Mouse (Mus musculus): ENCODE measurements around the gene Dlgap4. TPM values are rescaled to one million over a fixed set of nuclear protein-coding genes. Genes with fewer than 3 reads are reported as not detected.

Dlgap4 gene
- polyA plus RNA-seq, 1 experiment from 2014 or later = 50.0 TPM

DNA sequence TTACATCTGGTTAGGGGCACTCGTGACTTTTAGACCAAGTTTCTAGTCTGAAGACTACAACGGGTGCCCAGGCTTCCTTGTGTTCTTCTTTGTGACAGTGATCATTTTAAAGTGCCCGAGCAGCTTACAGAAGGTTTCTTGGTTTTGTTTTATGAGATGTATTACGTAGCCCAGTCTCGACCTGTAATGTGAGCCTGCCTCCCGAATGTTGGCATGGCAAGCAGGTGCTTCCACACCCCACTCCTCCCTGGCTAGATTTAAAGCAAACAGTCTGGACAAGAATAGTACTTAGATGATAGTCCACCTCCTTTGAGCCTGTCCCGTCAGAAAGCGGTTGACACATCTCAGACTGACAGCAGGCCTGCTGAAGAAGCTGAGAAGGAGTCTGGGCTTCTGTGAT lies 152.1 kb downstream of the Dlgap4 start:
- no peak overlapping the region for H3K4me2 ChIP-seq
- no peaks in the 10 kb centered on the region for H3K9me3 ChIP-seq (ENCODE audit: control insufficient read depth, low read length)
- DNase-seq (ENCODE audit: low spot score) (no peak), ATAC-seq (replicated peaks; ENCODE audit: low FRiP score) (no peak)
- H3K27me3 ChIP-seq (replicated peaks; ENCODE audit: control insufficient read depth, insufficient read depth, low read length) = no peaks in the 10 kb centered on the region
- H3K4me3 ChIP-seq (ENCODE audit: low read depth, low read length) = no peak overlapping the region
- H3K27ac ChIP-seq (ENCODE audit: low read depth, low read length) = no peak overlapping the region
- peaks cover 13% of the 10 kb centered on the region; the same call in 1 of the 2 replicates for H3K36me3 ChIP-seq (ENCODE audit: control insufficient read depth, insufficient read depth, low read length)
- H3K9ac ChIP-seq (ENCODE audit: low read depth, low read length) = no peak overlapping the region
- WGBS = 83% methylated on average over 8 of the region's 8 CpGs
- no peaks in the 10 kb centered on the region for H3K4me1 ChIP-seq (replicated peaks; ENCODE audit: control insufficient read depth, insufficient read depth, low read length)

DNA sequence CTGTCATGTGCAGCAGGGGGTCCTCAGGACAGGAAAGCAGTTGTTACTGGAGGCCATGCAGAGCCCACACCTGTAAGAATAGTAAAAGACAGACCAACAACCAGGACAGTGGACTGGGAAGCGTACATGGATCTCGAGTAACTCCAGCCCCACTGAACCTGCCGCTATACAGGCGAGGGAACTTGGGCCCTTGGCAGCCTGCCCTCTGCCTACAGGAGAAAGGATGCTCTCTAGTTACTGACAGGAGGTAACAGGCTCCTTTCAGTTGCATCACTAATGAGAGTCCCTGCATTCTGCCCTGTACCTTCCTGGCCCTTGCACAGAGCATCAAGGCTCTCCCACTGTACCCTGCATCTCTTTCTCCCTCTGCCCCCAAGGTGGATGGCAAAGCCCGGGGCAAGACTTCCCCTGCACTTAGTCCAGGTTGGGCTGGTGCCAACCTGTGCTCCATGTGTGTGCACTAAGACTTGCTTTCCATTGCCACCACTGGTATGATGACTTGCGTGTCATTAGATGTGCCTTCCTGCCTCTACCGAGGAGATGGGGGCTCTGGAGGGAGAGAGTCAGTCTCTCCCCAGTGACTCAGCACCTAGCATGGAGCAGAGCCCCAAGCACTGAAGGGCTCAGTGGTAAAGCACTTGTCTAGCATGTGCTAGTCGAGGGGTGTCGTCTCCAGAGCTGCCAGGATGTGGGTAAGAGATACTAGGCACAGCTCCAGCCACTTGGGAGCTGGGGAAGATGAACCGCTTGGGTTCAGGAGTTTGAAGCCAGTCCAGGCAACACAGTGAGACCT lies 152.9 kb downstream of the Dlgap4 start:
- H3K9me3 ChIP-seq (ENCODE audit: control insufficient read depth, low read length) = no peaks in the 10 kb centered on the region
- peak; percentile 58; the same call in 1 of the 2 replicates for ATAC-seq (replicated peaks; ENCODE audit: low FRiP score)
- WGBS = 68% methylated on average over 10 of the region's 10 CpGs
- no peak overlapping the region for H3K4me2 ChIP-seq
- no peak overlapping the region for H3K27ac ChIP-seq (ENCODE audit: low read depth, low read length)
- H3K27me3 ChIP-seq (replicated peaks; ENCODE audit: control insufficient read depth, insufficient read depth, low read length) = no peaks in the 10 kb centered on the region
- H3K9ac ChIP-seq (ENCODE audit: low read depth, low read length) = no peak overlapping the region
- DNase-seq (ENCODE audit: low spot score) = no peak
- H3K4me1 ChIP-seq (replicated peaks; ENCODE audit: control insufficient read depth, insufficient read depth, low read length) = no peaks in the 10 kb centered on the region
- peaks cover 13% of the 10 kb centered on the region; the same call in 1 of the 2 replicates for H3K36me3 ChIP-seq (ENCODE audit: control insufficient read depth, insufficient read depth, low read length)
- H3K4me3 ChIP-seq (ENCODE audit: low read depth, low read length) = no peak overlapping the region

DNA sequence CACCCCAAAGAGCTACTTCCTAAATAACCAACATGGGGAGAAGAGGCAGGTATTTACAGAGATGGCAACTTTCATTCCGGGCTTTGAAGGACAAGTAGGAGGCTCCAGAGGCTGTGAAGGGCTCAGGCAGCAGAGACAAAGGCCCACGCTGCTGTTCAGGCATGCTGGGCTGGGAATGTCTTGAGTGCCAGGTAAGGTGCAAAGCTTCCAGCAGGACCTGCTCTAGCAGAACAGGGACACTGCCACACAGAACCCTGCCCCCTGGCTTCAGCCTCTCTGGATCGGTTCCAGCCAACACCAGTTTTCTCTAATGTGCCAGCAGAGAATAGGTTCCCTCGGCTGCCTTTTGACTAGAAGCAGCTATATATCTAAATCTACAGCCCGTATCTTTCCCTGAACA lies 153.6 kb downstream of the Dlgap4 start:
- peaks cover 8% of the 10 kb centered on the region; the same call in 1 of the 2 replicates for H3K36me3 ChIP-seq (ENCODE audit: control insufficient read depth, insufficient read depth, low read length)
- no peak overlapping the region for H3K4me3 ChIP-seq (ENCODE audit: low read depth, low read length)
- no peak for ATAC-seq (replicated peaks; ENCODE audit: low FRiP score)
- H3K4me2 ChIP-seq = no peak overlapping the region
- H3K27ac ChIP-seq (ENCODE audit: low read depth, low read length) = no peak overlapping the region
- H3K9ac ChIP-seq (ENCODE audit: low read depth, low read length) = no peak overlapping the region
- DNase-seq (ENCODE audit: low spot score) = no peak
- 80% methylated on average over 5 of the region's 5 CpGs for WGBS
- H3K27me3 ChIP-seq (replicated peaks; ENCODE audit: control insufficient read depth, insufficient read depth, low read length) = no peaks in the 10 kb centered on the region
- H3K4me1 ChIP-seq (replicated peaks; ENCODE audit: control insufficient read depth, insufficient read depth, low read length) = no peaks in the 10 kb centered on the region
- no peaks in the 10 kb centered on the region for H3K9me3 ChIP-seq (ENCODE audit: control insufficient read depth, low read length)

DNA sequence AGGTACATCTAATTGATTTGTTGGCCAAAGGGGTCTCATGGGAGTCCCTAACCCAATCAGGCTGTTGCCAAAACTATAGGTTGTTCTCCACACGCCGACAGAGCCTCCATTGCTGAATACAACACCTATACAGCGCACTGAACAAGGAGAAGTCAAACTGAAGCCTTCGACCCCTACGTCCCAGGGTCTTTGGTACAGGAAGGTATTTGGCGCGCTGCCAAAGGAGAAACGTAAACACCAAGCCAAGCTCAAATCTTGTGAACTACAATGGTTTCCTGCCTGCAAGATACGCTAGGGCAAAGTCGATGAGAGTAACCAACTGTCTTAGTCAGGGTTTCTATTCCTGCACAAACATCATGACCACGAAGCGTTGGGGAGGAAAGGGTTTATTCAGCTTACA lies 155.8 kb downstream of the Dlgap4 start:
- Histone ChIP-seq H3K4me2 (no peak overlapping the region), H3K9ac (ENCODE audit: low read depth, low read length) (no peak overlapping the region), H3K4me3 (ENCODE audit: low read depth, low read length) (no peak overlapping the region), H3K4me1 (replicated peaks; ENCODE audit: control insufficient read depth, insufficient read depth, low read length) (no peaks in the 10 kb centered on the region), H3K36me3 (ENCODE audit: control insufficient read depth, insufficient read depth, low read length) (no peaks in the 10 kb centered on the region), H3K9me3 (ENCODE audit: control insufficient read depth, low read length) (no peaks in the 10 kb centered on the region), H3K27ac (ENCODE audit: low read depth, low read length) (no peak overlapping the region), H3K27me3 (replicated peaks; ENCODE audit: control insufficient read depth, insufficient read depth, low read length) (no peaks in the 10 kb centered on the region)
- WGBS = 81% methylated on average over 12 of the region's 12 CpGs
- no peak for DNase-seq (ENCODE audit: low spot score)
- ATAC-seq (replicated peaks; ENCODE audit: low FRiP score) = no peak

DNA sequence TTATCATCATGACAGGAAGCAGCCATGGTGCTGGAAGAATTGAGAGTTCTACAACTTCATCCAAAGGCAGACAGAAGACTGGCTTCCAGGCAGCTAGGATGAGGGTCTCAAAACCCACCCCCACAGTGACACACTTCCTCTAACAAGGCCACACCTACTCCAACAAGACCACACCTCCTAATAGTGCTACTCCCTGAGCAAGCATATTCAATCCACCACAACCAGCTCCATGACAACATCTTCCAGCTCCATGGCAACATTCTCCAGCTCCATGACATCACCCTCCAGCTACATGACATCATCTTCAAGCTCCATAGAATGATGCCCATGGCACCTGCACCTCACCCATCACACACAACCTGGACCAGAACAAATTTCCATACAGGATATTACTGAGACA lies 160.0 kb downstream of the Dlgap4 start:
- H3K9ac ChIP-seq (ENCODE audit: low read depth, low read length) = no peak overlapping the region
- H3K9me3 ChIP-seq (ENCODE audit: control insufficient read depth, low read length) = no peaks in the 10 kb centered on the region
- H3K4me1 ChIP-seq (replicated peaks; ENCODE audit: control insufficient read depth, insufficient read depth, low read length) = peaks cover 26% of the 10 kb centered on the region
- H3K27ac ChIP-seq (ENCODE audit: low read depth, low read length) = no peak overlapping the region
- peaks cover 10% of the 10 kb centered on the region for H3K27me3 ChIP-seq (replicated peaks; ENCODE audit: control insufficient read depth, insufficient read depth, low read length)
- ATAC-seq (replicated peaks; ENCODE audit: low FRiP score) (no peak), DNase-seq (ENCODE audit: low spot score) (peak; percentile 25)
- H3K4me3 ChIP-seq (ENCODE audit: low read depth, low read length) = no peak overlapping the region
- no peaks in the 10 kb centered on the region for H3K36me3 ChIP-seq (ENCODE audit: control insufficient read depth, insufficient read depth, low read length)
- H3K4me2 ChIP-seq = no peak overlapping the region

DNA sequence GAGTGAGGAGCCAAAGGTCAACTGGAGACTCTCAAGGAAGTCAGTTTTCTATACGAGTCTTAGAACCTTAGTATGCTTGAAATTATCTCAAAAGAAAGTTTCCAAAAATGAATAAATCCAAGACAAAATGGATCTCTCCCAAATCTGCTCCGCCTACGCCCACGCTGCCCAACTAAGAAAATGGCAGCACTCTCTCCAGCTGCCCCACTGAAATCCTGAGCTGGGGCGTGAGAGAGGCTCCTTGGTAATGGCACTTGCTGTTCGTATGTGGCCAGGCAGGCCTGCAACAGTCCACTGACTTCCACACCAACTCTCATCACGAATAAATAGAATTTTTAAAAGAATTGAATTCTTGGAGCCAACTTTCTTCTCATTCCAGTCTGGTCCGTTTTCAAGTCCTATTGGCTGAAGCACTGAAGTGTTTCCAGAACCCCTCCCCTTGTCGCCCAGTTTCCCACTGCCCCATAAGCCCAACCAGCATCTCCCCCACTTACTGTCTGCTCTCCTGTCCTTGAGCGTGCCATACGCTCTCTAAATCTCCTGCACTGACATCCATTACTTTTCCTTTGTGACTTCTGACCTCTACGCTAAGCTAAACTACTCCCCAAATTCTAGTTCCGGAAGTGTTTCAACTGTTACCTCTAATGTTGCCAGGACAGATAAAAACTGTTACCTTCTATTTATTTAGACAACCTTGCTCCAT lies 160.7 kb downstream of the Dlgap4 start:
- peak overlapping the region; percentile 69; the same call in 1 of the 2 replicates for H3K4me2 ChIP-seq
- H3K27me3 ChIP-seq (replicated peaks; ENCODE audit: control insufficient read depth, insufficient read depth, low read length) = peaks cover 10% of the 10 kb centered on the region
- H3K36me3 ChIP-seq (ENCODE audit: control insufficient read depth, insufficient read depth, low read length) = no peaks in the 10 kb centered on the region
- DNase-seq (ENCODE audit: low spot score) = peak; percentile 31
- ATAC-seq (replicated peaks; ENCODE audit: low FRiP score) = no peak
- no peak overlapping the region; the same call in 1 of the 2 replicates for H3K27ac ChIP-seq (ENCODE audit: low read depth, low read length)
- H3K9me3 ChIP-seq (ENCODE audit: control insufficient read depth, low read length) = no peaks in the 10 kb centered on the region
- no peak overlapping the region for H3K4me3 ChIP-seq (ENCODE audit: low read depth, low read length)
- no peak overlapping the region; the same call in 1 of the 2 replicates for H3K9ac ChIP-seq (ENCODE audit: low read depth, low read length)
- WGBS = 78% methylated on average over 13 of the region's 13 CpGs
- peaks cover 29% of the 10 kb centered on the region for H3K4me1 ChIP-seq (replicated peaks; ENCODE audit: control insufficient read depth, insufficient read depth, low read length)

DNA sequence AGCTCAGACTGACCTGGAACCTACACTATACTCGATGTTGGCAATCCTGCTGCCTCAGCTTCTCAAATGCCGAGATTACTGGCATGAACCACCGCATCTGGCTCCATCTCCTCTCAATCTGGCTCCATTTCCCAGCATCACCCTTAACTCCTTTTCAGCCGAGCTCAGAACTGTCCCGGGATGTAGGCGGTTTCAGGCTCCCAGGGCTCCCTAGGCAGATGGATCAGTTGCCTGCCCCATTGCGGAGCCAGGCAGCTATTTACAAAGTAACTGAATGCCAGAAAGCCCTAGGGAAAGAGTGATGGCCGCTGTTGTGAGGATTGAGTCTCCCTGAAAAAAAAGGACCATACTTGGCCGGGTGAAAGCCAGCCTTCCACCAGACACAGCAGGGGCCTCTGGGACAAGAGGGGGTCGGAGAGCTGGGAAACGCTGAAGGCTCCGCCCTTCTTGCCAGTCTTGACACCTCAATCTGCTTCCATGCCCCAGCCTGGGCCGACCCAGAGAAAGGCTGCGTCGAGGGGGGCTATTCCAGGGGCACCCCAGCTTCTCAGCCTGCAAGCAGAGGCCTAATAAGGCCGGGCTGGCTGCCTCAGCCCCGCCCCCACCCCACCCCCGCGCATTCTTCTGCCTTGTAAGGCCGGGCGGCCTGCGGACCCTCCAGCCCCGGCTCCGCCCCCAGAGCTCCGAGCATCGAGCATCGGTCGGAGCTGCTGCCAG lies 161.4 kb downstream of the Dlgap4 start, which contains the start of gene Myl9:
Gene Myl9 (plus strand): TSS at position 683 of the 717 bp plus-strand sequence.
- Histone ChIP-seq H3K27ac (ENCODE audit: low read depth, low read length) (no peak within 1 kb of the TSS; the same call in 1 of the 2 replicates), H3K4me1 (replicated peaks; ENCODE audit: control insufficient read depth, insufficient read depth, low read length) (peaks cover 35% of the 10 kb centered on the region), H3K4me3 (ENCODE audit: low read depth, low read length) (peak within 1 kb of the TSS; percentile 40), H3K9ac (ENCODE audit: low read depth, low read length) (peak within 1 kb of the TSS; percentile 56), H3K9me3 (ENCODE audit: control insufficient read depth, low read length) (no peaks in the 10 kb centered on the region), H3K4me2 (peak within 1 kb of the TSS; percentile 69), H3K36me3 (ENCODE audit: control insufficient read depth, insufficient read depth, low read length) (no peaks in the 10 kb centered on the region), H3K27me3 (replicated peaks; ENCODE audit: control insufficient read depth, insufficient read depth, low read length) (peaks cover 10% of the 10 kb centered on the region)
- DNase-seq (ENCODE audit: low spot score) (peak; percentile 64), ATAC-seq (replicated peaks; ENCODE audit: low FRiP score) (peak; percentile 53; the same call in 1 of the 2 replicates)
- WGBS = 12% methylated on average over 27 of the region's 28 CpGs
